Mouse (Mus musculus): ENCODE data around the gene Cops9.
A peak's percentile ranks its signal among the peaks of the same experiment; 100 is the strongest.

The Cops9 gene

DNA sequence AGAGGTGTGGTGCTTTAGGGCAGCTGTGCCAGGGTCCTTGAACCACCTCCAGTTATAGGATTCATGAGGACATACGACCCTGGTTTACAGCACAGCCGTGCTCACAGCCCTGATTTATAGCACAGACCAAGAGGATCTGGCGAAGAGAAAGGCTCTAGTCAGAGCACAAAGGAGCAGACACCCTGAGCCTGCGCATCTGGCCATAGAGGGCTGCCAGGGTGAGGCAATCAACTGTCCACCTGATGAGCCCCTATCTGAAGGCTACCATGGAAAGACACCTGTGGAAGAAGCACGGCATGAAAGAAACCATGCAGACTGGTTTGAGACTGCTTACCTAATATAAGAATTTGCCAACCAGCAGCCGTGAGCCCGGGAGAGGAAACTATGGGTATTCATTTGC, 4.8 kb upstream of the Cops9 start:
- no peak for DNase-seq (ENCODE audit: low read depth)

GRCm38 (mm10) chr1:92646111-92646510, 4.3 kb upstream of the Cops9 start:
- no peak for DNase-seq (ENCODE audit: low read depth)

- DNase-seq (ENCODE audit: low read depth) = no peak
Measured at GRCm38 (mm10) chr1:92644916-92645315, 3.1 kb upstream of the Cops9 start.

DNA sequence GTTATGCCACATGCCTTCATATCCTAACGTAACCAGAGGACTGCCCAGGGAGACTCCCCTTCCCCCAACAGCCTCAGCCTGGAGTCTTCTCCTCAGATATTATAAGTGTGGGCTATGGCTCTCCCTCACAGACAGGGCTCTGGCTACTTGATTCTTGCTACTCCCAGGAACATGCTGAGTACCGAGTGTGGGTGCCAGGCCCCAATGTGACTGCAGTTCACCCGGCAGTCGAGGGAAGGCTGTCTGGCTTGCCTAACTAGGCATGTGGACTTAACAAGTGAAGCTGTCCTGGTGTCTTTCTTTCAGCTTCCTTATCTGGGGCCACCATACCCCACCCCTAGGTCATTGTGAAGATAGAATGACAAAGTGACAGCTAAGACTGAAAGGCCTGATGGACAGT, 1.9 kb upstream of the Cops9 start:
- DNase-seq (ENCODE audit: low read depth) = no peak

GRCm38 (mm10) chr1:92640393-92640792, 1.4 kb downstream of the Cops9 start:
- no peak for DNase-seq (ENCODE audit: low read depth)

DNA sequence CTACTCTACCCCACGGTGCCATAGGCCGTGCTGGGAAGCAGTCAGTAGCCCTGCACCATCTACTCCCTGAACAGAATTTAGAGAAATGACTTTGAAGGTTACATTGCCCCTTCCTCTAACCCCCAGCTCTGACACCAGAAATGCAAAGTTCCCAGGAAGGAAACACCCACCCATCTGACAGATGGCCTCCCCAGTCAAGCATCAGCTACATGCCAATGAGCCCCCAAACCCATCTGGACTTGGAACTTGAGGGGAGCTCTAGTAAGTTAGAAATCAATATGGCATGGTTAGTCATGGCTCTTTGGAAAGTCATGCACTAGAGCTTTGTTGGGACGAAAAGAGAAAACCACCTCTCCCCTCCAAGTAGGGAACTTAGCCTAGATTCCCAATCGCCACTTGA, 3.0 kb downstream of the Cops9 start:
- no peak for DNase-seq (ENCODE audit: low read depth)

- no peak for DNase-seq (ENCODE audit: low read depth)
Measured at GRCm38 (mm10) chr1:92638181-92638580, 3.6 kb downstream of the Cops9 start.

- DNase-seq (ENCODE audit: low read depth) = no peak
Measured at GRCm38 (mm10) chr1:92637501-92638172, 4.1 kb downstream of the Cops9 start.

GRCm38 (mm10) chr1:92636676-92637075, 5.1 kb downstream of the Cops9 start:
- no peak for DNase-seq (ENCODE audit: low read depth)

GRCm38 (mm10) chr1:92636015-92636414, 5.8 kb downstream of the Cops9 start:
- DNase-seq (ENCODE audit: low read depth) = no peak

GRCm38 (mm10) chr1:92634976-92635599, 6.7 kb downstream of the Cops9 start:
- peak; percentile 49 for DNase-seq (ENCODE audit: low read depth)

GRCm38 (mm10) chr1:92634569-92634968, 7.2 kb downstream of the Cops9 start:
- DNase-seq (ENCODE audit: low read depth) = no peak

- no peak for DNase-seq (ENCODE audit: low read depth)
Measured at GRCm38 (mm10) chr1:92633726-92634125, 8.1 kb downstream of the Cops9 start.

DNA sequence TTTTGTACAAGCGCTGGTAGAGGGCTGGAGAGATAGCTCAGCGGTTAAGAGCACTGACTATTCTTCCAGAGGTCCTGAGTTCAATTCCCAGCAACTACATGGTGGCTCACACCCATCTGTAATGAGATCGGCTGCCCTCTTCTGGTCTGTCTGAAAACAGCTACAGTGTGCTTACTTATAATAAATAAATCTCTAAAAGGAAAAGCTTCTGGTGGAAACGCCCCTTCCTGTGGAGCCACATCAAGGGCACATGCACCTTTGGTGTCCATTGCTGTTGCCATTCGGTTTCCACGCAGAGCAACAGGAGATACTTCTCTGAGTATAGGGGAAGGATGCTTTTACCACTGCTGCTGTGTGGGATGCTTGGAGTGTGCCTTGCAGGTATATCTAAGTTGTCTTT, 8.8 kb downstream of the Cops9 start:
- DNase-seq (ENCODE audit: low read depth) = no peak

GRCm38 (mm10) chr1:92632196-92632595, 9.6 kb downstream of the Cops9 start:
- DNase-seq (ENCODE audit: low read depth) = no peak

- DNase-seq (ENCODE audit: low read depth) = no peak
Measured at GRCm38 (mm10) chr1:92628227-92628626, 13.6 kb downstream of the Cops9 start.

- DNase-seq (ENCODE audit: low read depth) = no peak
Measured at GRCm38 (mm10) chr1:92618360-92618759, 23.4 kb downstream of the Cops9 start.

GRCm38 (mm10) chr1:92617488-92617887, 24.3 kb downstream of the Cops9 start, which contains the start of gene Olfr12:
Gene Olfr12 (plus strand): TSS chr1:92617788.
- no peak for DNase-seq (ENCODE audit: low read depth)

GRCm38 (mm10) chr1:92616046-92616445, 25.7 kb downstream of the Cops9 start:
- DNase-seq (ENCODE audit: low read depth) = peak; percentile 63

DNA sequence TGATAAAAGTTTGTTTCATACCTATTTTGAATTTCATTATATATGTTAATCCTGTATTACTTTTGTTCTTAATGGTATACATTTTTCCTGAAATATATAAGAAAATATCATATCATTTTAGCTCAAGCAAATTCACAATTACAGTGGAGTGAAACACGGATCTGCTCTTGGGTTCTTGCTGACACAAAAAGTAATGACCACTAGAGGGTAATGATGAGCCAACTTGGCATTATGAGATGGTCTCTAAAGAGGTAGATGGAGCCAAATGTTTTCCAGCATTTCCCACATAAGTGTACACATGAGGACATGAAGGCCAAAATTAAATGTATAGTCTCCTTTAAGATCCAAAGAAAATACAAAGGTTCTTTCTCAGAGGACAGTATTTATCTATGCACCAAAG, 27.3 kb downstream of the Cops9 start:
- peak; percentile 24 for DNase-seq (ENCODE audit: low read depth)

DNA sequence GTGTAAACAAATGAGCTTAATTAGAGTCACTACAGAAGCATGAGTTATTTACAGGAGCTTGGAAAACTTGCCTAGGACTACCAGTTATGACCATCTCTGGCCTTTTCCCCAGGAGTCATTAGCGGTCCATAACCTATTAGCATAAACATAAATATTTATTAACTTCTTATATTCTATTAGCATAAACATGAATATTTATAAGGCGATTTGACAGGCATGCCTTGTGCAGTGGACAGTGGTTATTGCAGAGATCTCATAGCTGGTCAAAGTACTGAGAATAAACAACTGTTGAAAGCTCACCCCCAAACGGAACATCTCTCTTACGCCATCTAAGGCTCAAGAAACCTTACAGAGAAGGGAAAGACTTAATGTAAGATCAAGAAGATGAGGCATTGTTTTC, 28.6 kb downstream of the Cops9 start:
- no peak for DNase-seq (ENCODE audit: low read depth)

- no peak for DNase-seq (ENCODE audit: low read depth)
Measured at GRCm38 (mm10) chr1:92611008-92611407, 30.8 kb downstream of the Cops9 start.

GRCm38 (mm10) chr1:92607711-92608110, 34.1 kb downstream of the Cops9 start:
- no peak for DNase-seq (ENCODE audit: low read depth)

DNA sequence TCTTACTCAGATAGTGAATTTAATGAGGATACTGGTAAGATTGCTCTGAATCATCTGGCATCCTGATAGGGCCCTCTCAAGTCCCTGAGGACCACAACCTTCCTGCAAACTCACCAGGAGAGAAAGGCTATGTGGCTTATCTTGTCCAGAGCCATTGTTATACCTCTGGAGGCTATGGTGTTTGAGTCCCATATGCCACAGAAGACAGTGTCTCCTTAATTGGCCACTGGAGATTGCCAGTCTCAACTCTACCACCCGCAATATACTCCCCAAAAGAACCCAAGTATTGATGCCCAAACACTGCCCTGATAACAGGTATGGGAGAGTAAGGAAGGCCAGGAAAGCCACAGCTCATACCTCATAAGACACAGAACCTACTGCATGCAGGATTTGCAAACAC, 36.3 kb downstream of the Cops9 start, which contains the start of gene Olfr1410:
Gene Olfr1410 (plus strand): TSS at position 301 of the 400 bp plus-strand sequence.
- no peak for DNase-seq (ENCODE audit: low read depth)

Measured in fibroblast of lung, adult 2 months (primary cell).